Mouse (Mus musculus) CD4-positive, CD25-positive, alpha-beta regulatory T cell, adult 2 months (primary cell): Measurements from ENCODE around the gene Anapc5.

Experiments used
- DNase-seq: peaks from one replicate; pipeline ENCODE4 v3.0.0-alpha.2; 2012; ENCODE audit warnings: low read depth, low spot score

The Anapc5 gene

DNA sequence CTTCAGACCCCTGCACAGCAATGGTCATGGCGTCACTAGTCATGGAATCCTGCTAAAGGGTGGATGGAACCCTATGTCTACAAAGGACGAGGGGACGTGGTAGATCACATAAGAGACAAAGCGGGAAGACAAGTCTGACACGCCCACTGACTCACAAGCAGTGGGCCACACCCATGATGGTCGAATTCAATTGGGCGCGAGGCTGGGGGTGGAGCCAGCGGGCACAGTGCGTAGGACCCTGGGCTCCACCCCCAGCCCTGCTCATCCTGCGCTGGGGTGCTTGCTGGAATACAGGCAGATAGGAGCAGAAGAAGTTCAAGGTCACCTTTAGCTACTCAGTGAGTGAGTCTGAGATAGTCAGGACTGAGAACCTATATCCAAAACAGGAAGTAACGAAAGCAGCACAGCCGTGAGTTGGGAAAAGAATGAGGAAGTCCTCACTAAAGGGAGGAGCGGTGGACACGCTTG, 52.0 kb downstream of the Anapc5 start:
- no peak for DNase-seq

GRCm38 (mm10) chr5:122767283-122767682, 53.9 kb downstream of the Anapc5 start:
- DNase-seq = no peak

DNA sequence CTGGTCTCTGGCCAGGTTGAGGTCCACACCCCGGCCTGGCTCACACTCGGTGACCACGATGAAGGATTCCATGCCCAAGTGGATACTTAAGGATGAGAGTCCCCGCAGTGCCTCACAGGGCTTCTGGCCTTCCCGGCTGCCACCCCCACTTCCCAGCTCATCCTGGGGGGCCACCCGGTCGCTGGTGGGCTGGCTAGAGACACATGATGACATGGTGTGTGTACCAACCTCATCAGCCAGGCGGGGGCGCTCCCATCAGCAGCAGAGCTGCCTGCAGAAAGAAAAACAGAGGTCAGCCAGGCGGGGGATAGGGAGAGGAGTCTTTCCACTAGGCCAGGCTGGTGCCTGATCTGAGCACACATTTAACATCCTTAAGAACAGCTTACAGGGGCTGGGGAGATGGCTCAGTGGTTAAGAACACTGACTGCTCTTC, 57.1 kb downstream of the Anapc5 start:
- peak; percentile 24 for DNase-seq

DNA sequence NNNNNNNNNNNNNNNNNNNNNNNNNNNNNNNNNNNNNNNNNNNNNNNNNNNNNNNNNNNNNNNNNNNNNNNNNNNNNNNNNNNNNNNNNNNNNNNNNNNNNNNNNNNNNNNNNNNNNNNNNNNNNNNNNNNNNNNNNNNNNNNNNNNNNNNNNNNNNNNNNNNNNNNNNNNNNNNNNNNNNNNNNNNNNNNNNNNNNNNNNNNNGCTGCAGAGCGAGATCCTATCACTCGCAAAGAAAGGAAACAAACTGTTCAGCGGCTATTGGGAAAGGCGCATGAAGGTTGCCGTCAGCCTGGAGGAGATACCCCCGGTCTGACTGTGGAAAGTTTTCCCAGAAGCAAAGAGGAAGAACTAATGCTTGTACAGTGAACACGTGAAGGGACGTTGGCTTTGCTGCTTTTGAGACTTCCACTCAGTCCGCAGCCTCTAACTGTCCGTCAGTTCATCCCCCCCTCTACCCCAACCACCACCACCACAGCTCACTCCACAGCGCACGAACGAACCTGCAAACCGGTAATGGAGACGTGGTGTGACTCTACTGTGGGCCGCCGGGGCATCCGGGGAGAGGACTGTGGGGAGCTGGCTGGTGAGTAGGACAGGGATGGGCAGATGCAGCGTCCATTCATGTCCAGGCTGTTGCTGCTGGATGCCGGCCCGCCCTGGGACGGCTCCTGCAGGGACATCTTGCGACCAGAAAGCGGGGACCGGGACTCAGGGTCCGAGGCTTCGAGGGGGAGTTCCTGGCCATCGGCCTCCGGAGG, 57.7 kb downstream of the Anapc5 start:
- no peak for DNase-seq

- DNase-seq = no peak
Observed at GRCm38 (mm10) chr5:122756680-122757079, 64.5 kb downstream of the Anapc5 start.

GRCm38 (mm10) chr5:122756144-122756543, 65.0 kb downstream of the Anapc5 start:
- no peak for DNase-seq

DNA sequence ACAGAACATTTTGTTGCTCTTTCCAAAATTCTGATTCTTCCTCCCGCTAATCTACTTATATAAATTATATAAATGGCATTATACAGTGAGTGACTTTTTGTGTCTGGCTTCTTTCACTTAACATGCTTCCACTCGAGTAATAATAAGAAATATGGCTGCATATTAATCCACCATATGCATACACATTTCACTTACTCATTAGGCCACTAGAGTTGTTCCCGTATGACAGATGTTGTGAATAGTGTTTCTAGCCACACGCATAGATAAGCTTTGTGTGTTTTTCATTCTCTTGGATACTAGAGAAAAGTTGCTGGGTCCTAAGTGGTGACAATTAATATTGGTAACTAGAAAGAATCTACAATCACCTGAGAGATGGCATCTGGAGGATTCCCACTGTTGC, 65.5 kb downstream of the Anapc5 start:
- no peak for DNase-seq

GRCm38 (mm10) chr5:122754477-122754876, 66.7 kb downstream of the Anapc5 start:
- DNase-seq = no peak

GRCm38 (mm10) chr5:122747950-122748349, 73.2 kb downstream of the Anapc5 start:
- no peak for DNase-seq

- no peak for DNase-seq
Observed at GRCm38 (mm10) chr5:122743880-122744422, 77.2 kb downstream of the Anapc5 start.
